Mouse (Mus musculus) intestine, postnatal 0 days (tissue): Measurements from ENCODE around the gene Rhou. TPM values are rescaled to one million over a fixed set of nuclear protein-coding genes. Genes with fewer than 3 reads are reported as not detected.
"Not testable (repeated sequence)": the region's sequence is repeated elsewhere in the genome, so short reads cannot be mapped to it uniquely, and the experiment has no call there.

Source experiments
- ATAC-seq: fragments of 200-750 bp; cut with Nextera tagmentation; 2 replicates; pipeline ENCODE4 v1.8.0; 2017; ENCODE audit warnings: mild to moderate bottlenecking, moderate TSS enrichment, moderate library complexity
- H3K27ac ChIP-seq: fragments of 300-500 bp; sonication (generic); 2 replicates; pipeline ENCODE4 v1.5.1; 2014; ENCODE audit warnings: mild to moderate bottlenecking, low read depth, low read length, moderate library complexity
- H3K27me3 ChIP-seq: fragments of 300-500 bp; sonication (generic); replicated peaks from 2 replicates; pipeline ENCODE4 v1.6.1; 2014; ENCODE audit warnings: low read length, mixed read lengths; ENCODE audit not compliant: control insufficient read depth, insufficient read depth
- H3K36me3 ChIP-seq: fragments of 300-500 bp; sonication (generic); 2 replicates; pipeline ENCODE4 v1.6.1; 2014; ENCODE audit warnings: mild to moderate bottlenecking, moderate library complexity; ENCODE audit not compliant: control insufficient read depth, insufficient read depth
- H3K4me1 ChIP-seq: fragments of 300-500 bp; sonication (generic); replicated peaks from 2 replicates; pipeline ENCODE4 v1.6.1; 2014; ENCODE audit warnings: antibody characterized with exemption, low read length, mixed read lengths; ENCODE audit not compliant: control insufficient read depth, insufficient read depth
- H3K4me2 ChIP-seq: fragments of 300-500 bp; sonication (generic); replicated peaks from 2 replicates; pipeline ENCODE4 v1.6.1; 2014; ENCODE audit warnings: low read depth, mild to moderate bottlenecking, moderate library complexity
- H3K4me3 ChIP-seq: fragments of 300-500 bp; sonication (generic); 2 replicates; pipeline ENCODE4 v1.5.1; 2014; ENCODE audit warnings: low read depth, low read length
- H3K9ac ChIP-seq: fragments of 300-500 bp; sonication (generic); 2 replicates; pipeline ENCODE4 v1.6.1; 2014; ENCODE audit warnings: mild to moderate bottlenecking, low read depth, low read length
- H3K9me3 ChIP-seq: fragments of 300-500 bp; sonication (generic); 2 replicates; pipeline ENCODE4 v1.6.1; 2016; ENCODE audit warnings: mixed run types; ENCODE audit not compliant: control insufficient read depth
- CTCF ChIP-seq: sonication (generic); IDR thresholded peaks from 2 replicates; pipeline ENCODE4 v1.5.1; 2016; ENCODE audit warnings: low read depth, mild to moderate bottlenecking, control low read depth, antibody characterized with exemption, moderate library complexity
- WGBS: fragments of 180-500 bp; shearing (Covaris S2); extraction: QIAGEN DNeasy Blood & Tissue Kit; methylation state at CpG from one replicate; pipeline ENCODE4 v1.1.7; 2014; 5-methylcytosine and 5-hydroxymethylcytosine counted together
- polyA plus RNA-seq: library from polyadenylated mRNA; unstranded; fragments of >200 nt; fragmentation: Nextera tagmentation; extraction: Ambion mirVana; gene quantifications from 2 replicates; pipeline ENCODE4 v1.2.1, GENCODE M21; 2015

Gene Rhou
- polyA plus RNA-seq, 1 experiment from 2014 or later = 18.7 TPM

- no peaks in the 10 kb centered on the region for H3K36me3 ChIP-seq
- ATAC-seq = peak; percentile 60; the same call in 1 of the 2 replicates
Measured at GRCm38 (mm10) chr8:123627410-123628147, 26.1 kb upstream of the Rhou start.

GRCm38 (mm10) chr8:123628253-123628967, 25.3 kb upstream of the Rhou start:
- TF ChIP-seq CTCF = peak; percentile 92
- WGBS = 1% methylated on average over 8 of the region's 8 CpGs
- Histone ChIP-seq H3K9me3 (no peaks in the 10 kb centered on the region), H3K4me3 (peak overlapping the region; percentile 26), H3K27me3 (peaks cover 16% of the 10 kb centered on the region; the same call in 1 of the 2 replicates), H3K9ac (0 out of 2 replicates have a peak overlapping the region, but pooled peaks have one; percentile 4), H3K27ac (peak overlapping the region; percentile 31; the same call in 1 of the 2 replicates), H3K36me3 (no peaks in the 10 kb centered on the region), H3K4me2 (peak overlapping the region; percentile 66), H3K4me1 (0 out of 2 replicates have a peak, but pooled peaks cover 5% of the 10 kb centered on the region)
- ATAC-seq = peak; percentile 45; the same call in 1 of the 2 replicates

More at GRCm38 (mm10) chr8:123627410-123628147, 26.1 kb upstream of the Rhou start:
- Histone ChIP-seq H3K4me3 (no peak overlapping the region), H3K9ac (no peak overlapping the region), H3K9me3 (no peaks in the 10 kb centered on the region), H3K4me2 (peak overlapping the region; percentile 66; the same call in 1 of the 2 replicates), H3K27ac (peak overlapping the region; percentile 31; the same call in 1 of the 2 replicates), H3K4me1 (0 out of 2 replicates have a peak, but pooled peaks cover 5% of the 10 kb centered on the region), H3K27me3 (peaks cover 16% of the 10 kb centered on the region; the same call in 1 of the 2 replicates)
- TF ChIP-seq CTCF = no peak; the same call in 1 of the 2 replicates
- 44% methylated on average over 6 of the region's 6 CpGs for WGBS

- Histone ChIP-seq H3K4me1 (0 out of 2 replicates have a peak, but pooled peaks cover 5% of the 10 kb centered on the region), H3K4me3 (peak overlapping the region; percentile 26), H3K4me2 (peak overlapping the region; percentile 66), H3K27ac (no peak overlapping the region), H3K9me3 (no peaks in the 10 kb centered on the region), H3K9ac (0 out of 2 replicates have a peak overlapping the region, but pooled peaks have one; percentile 4), H3K27me3 (peaks cover 15% of the 10 kb centered on the region; the same call in 1 of the 2 replicates), H3K36me3 (no peaks in the 10 kb centered on the region)
- no peak for ATAC-seq
- WGBS = 8% methylated on average over 19 of the region's 19 CpGs
- TF ChIP-seq CTCF = peak; percentile 92
Measured at GRCm38 (mm10) chr8:123628968-123629755, 24.6 kb upstream of the Rhou start.

GRCm38 (mm10) chr8:123630058-123630457, 23.7 kb upstream of the Rhou start:
- 0 out of 2 replicates have a peak, but pooled peaks cover 5% of the 10 kb centered on the region for H3K4me1 ChIP-seq
- no peaks in the 10 kb centered on the region for H3K9me3 ChIP-seq
- no peak for TF ChIP-seq CTCF
- no peak overlapping the region for H3K4me3 ChIP-seq
- H3K4me2 ChIP-seq = peak overlapping the region; percentile 56
- H3K27me3 ChIP-seq = peaks cover 9% of the 10 kb centered on the region; the same call in 1 of the 2 replicates
- H3K27ac ChIP-seq = no peak overlapping the region
- WGBS = 20% methylated on average over 10 of the region's 10 CpGs
- H3K9ac ChIP-seq = no peak overlapping the region
- no peaks in the 10 kb centered on the region for H3K36me3 ChIP-seq
- ATAC-seq = no peak

- Histone ChIP-seq H3K4me3 (0 out of 2 replicates have a peak overlapping the region, but pooled peaks have one; percentile 11), H3K4me2 (peak overlapping the region; percentile 56), H3K4me1 (0 out of 2 replicates have a peak, but pooled peaks cover 5% of the 10 kb centered on the region), H3K9me3 (no peaks in the 10 kb centered on the region), H3K27ac (no peak overlapping the region), H3K9ac (no peak overlapping the region), H3K27me3 (peaks cover 2% of the 10 kb centered on the region; the same call in 1 of the 2 replicates), H3K36me3 (no peaks in the 10 kb centered on the region)
- no peak for TF ChIP-seq CTCF
- 12% methylated on average over 12 of the region's 12 CpGs for WGBS
- ATAC-seq = peak; percentile 42
Measured at GRCm38 (mm10) chr8:123630841-123631251, 22.9 kb upstream of the Rhou start.

GRCm38 (mm10) chr8:123631746-123632145, 22.0 kb upstream of the Rhou start:
- H3K36me3 ChIP-seq, H3K4me1 ChIP-seq, H3K9me3 ChIP-seq, H3K27me3 ChIP-seq, H3K27ac ChIP-seq, ATAC-seq, H3K9ac ChIP-seq, H3K4me2 ChIP-seq, H3K4me3 ChIP-seq: not testable (repeated sequence)
- WGBS = 53% methylated on average over 3 of the region's 3 CpGs
